Mouse (Mus musculus) B cell, adult 67 days (primary cell): Measurements from ENCODE around the gene S100a5. TPM values are rescaled to one million over a fixed set of nuclear protein-coding genes. Genes with fewer than 3 reads are reported as not detected.

ENCODE experiments used
- total RNA-seq, 2 experiments: library from RNA; stranded (reverse); gene quantifications; 4 replicates each; pipeline ENCODE4 v1.2.4; 2023

S100a5 gene
- 1 to 10 TPM; 5.2 to 5.4 TPM for total RNA-seq

DNA sequence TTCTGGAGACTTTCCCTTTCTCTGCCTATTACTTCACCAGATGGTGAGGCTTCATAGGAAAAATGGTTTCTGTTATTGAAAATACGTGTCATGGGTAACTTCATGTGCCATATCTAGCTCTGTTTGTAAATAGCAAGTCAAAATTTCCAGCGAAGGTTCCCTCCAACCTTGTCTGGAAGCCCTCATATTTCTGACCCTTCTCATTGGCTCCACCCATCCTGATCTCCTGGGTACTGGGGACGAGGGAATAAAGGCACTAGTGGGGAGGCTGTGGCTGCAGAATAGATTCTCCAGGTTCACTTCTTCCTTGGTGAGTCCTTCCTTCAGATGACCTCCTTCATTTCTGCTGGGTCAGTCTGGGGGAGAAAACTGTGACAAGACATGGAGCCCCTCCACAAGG, at the start of gene S100a5:
S100a5 (plus strand) TSS at position 301 of the 400 bp plus-strand sequence.

DNA sequence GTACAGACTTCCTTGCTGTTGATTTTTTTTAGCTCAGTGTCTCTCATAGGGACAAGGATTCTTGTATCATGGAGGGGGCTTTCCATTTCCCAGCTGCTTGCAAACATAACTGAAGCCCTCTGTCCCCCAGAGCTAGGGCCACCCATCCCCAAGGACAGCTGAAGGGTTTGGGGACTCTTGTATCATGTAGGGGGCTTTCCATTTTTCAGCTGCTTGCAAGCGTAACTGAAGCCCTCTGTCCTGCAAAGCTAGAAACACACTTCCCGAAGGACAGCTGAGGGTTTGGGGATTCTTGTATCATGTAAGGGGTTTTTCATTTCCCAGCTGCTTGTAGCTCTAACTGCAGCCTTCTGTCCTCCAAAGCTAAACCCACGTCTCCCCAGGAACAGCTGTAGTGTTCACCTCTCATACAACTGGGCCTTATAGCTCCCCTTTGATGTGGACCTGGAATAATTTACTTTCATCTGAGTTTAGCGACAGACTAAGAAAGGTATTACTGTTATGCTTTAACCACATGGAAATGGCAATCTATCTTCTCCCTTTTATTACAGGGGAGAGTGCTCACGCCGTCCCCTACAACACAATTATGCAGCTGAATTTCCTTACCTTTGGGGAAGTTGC, 48.2 kb upstream of the S100a5 start, which contains the start of gene S100a3:
S100a3 (plus strand) TSS at position 571 of the 621 bp plus-strand sequence.

DNA sequence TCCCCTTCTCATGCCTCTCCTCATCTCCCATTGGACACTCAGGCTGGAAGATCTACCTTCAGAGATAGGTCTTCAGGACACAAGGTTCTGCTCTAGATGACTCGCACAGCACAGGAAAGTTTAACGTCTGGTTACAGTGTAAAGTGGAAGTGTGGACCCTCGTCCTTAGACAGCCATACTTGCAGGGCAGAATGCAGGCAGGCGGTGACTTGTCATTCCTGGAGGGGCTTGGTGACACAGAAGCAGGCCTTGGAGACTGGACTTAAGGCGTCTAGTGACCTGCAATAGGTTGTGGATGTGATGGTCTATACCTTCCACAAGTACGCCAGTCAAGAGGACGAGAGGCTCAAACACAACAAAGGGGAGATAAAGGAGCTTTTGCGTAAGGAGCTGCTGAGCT, 18.4 kb upstream of the S100a5 start, which contains the start of gene S100a2:
S100a2 (plus strand) TSS at position 301 of the 400 bp plus-strand sequence.

DNA sequence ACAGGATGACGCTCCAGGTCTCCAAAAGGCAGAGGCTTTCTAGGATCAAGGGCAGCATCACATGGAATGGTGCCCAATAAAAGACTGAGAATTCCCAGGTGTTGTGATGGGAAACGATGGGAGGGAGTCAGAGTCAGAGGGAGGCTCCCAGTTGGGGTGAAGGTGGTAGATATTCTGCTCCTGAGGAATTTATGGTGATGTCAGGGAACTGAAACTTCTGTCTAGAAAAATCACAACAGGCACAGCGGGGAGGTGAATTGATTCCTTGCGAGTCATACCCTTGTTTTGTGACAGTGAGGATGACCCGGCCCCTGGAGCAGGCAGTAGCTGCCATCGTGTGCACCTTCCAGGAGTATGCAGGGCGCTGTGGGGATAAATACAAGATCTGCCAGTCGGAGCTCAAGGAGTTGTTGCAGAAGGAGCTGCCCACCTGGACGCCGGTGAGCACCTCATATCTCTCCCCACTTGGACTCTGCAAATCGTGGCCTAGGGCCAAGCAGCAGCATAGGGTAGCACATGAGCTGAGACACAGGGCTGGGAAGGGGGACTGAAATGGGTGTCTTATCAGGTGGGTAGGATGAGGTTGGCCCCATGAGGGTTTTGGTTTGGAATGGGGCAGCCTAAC, 6.7 kb upstream of the S100a5 start, which contains the start of gene Gm42674:
Gm42674 (plus strand) TSS at position 419 of the 625 bp plus-strand sequence.

DNA sequence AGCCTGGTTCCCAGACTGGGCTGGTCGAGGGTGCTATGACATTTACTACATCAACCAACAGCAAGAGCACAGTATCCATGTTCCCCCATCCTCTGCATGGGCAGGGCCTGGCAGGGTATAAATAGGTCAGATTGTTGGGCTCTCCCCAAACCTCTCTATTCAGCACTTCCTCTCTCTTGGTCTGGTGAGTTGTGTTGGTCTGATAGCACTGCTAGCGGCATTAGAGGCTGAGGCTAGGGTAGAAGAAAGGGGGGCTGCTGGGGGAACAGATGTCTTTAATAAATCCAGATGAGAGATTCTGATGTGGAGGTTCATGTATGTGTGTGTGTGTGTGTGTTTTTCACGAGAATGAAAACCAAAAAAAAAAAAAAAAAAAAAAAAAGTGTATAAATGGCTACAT, 4.7 kb upstream of the S100a5 start, which contains the start of gene S100a4:
S100a4 (plus strand) TSS at position 149 of the 400 bp plus-strand sequence.

DNA sequence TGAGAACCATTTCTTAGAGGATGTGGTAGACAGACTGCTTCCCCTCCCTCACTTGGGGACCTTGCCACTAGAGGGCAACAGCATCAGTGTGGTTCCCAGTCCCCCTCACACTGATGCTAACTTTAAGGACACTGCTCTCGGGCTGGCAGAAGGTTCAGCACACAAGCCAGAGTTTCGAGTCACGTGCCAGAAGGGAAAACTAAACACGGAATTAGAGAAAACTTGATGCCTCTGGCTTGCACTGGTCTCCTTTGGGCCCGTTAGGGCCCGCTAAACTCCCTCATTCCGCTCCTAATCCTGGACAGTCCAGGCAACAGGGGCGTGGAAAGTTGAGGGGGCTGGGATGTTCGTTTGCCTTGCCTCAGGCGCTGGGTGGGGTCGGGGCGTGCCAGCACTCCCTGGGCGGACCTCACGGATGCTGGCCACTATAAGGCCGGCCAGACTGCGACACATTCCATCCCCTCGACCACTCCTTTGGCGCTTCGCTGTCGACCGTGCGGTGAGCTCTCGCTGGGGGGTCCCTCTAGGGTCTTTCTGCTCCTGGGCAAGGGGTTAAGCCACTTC, 4.5 kb downstream of the S100a5 start, which contains the start of gene S100a6:
S100a6 (plus strand) TSS at position 155 of the 564 bp plus-strand sequence.

DNA sequence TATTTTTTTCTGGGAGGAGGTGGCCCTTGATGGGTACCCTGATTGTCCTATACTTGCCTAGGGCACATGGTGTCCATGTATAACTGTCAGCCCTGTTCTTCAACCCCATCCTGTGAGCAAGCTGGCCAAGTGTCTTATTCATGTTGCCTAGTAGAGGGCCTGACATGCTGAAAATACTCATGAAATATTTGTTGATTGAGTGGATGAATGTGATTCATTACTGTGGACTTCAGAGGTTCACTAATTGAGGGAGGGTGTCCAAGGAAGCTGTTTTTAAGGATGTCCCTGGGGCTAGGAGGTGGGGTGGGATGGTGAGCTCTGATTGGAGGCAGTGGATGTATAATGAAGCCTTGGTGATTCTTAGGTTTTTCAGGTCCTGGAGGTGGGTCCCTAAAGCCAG, 45.4 kb downstream of the S100a5 start, which contains the start of gene S100a7a:
S100a7a (plus strand) TSS at position 301 of the 400 bp plus-strand sequence.

Other genes with a start within 250 kb of the S100a5 start
- gene Slc27a3, start 218.6 kb upstream of the S100a5 start, total RNA-seq = 1 to 10 TPM; 1.4 to 3.3 TPM
- 10 to 100 TPM; 60.8 to 63.6 TPM for gene Ints3, start 174.9 kb upstream of the S100a5 start, total RNA-seq
- not detected for gene Npr1, start 142.7 kb upstream of the S100a5 start, total RNA-seq
- gene Ilf2, start 132.4 kb upstream of the S100a5 start, total RNA-seq = 10 to 100 TPM; 93.4 to 97.9 TPM
- 10 to 100 TPM; 63.2 to 64.4 TPM for gene Snapin, start 117.5 kb upstream of the S100a5 start, total RNA-seq
- 100 to 1,000 TPM; 198 to 203 TPM for gene Chtop, start 99.0 kb upstream of the S100a5 start, total RNA-seq
- gene S100a1, start 94.1 kb upstream of the S100a5 start, total RNA-seq = not detected
- gene S100a13, start 94.1 kb upstream of the S100a5 start, total RNA-seq = 10 to 100 TPM; 18.4 to 23.5 TPM
- gene S100a14, start 81.7 kb upstream of the S100a5 start, total RNA-seq = 1 to 10 TPM in 1 of 2 experiments, under 1 TPM in 1; 0.70 to 1.2 TPM
- gene S100a16, start 71.3 kb upstream of the S100a5 start, total RNA-seq = not detected
- gene S100a3, start 47.9 kb upstream of the S100a5 start, total RNA-seq = not detected
- not detected for gene S100a2, start 18.3 kb upstream of the S100a5 start, total RNA-seq
- gene Gm42674, start 6.6 kb upstream of the S100a5 start, total RNA-seq = not detected
- gene S100a4, start 4.8 kb upstream of the S100a5 start, total RNA-seq = 10 to 100 TPM; 51.9 to 57.1 TPM
- 100 to 1,000 TPM in 1 of 2 experiments, 10 to 100 TPM in 1; 78.7 to 101 TPM for gene S100a6, start 4.4 kb downstream of the S100a5 start, total RNA-seq
- gene S100a7a, start 45.5 kb downstream of the S100a5 start, total RNA-seq = not detected
- gene S100a8, start 60.5 kb downstream of the S100a5 start, total RNA-seq = 10 to 100 TPM in 1 of 2 experiments, 1 to 10 TPM in 1; 6.8 to 14.3 TPM
- gene S100a9, start 87.2 kb downstream of the S100a5 start, total RNA-seq = 10 to 100 TPM in 1 of 2 experiments, 1 to 10 TPM in 1; 9.6 to 10.5 TPM
- not detected for gene Pglyrp4, start 118.4 kb downstream of the S100a5 start, total RNA-seq
- gene Gm5849, start 169.4 kb downstream of the S100a5 start, total RNA-seq = not detected